Mouse (Mus musculus) bone marrow, adult 2 months (tissue): Measurements from ENCODE around the gene Snx20.

Experiments used
- CTCF ChIP-seq: fragments of 200-500 bp; IDR thresholded peaks from 2 replicates; pipeline ENCODE4 v1.5.1; 2011; ENCODE audit warnings: low read length, control low read depth; ENCODE audit not compliant: control insufficient read depth, insufficient read depth
- POLR2A ChIP-seq: fragments of 200-500 bp; IDR thresholded peaks from 2 replicates; pipeline ENCODE4 v1.6.1; 2011; ENCODE audit warnings: low read depth, mild to moderate bottlenecking, control low read depth, low read length, borderline replicate concordance; ENCODE audit not compliant: control insufficient read depth

GRCm38 (mm10) chr8:88664947-88665346 is 29.0 kb upstream of the Snx20 start:
- no peak for TF ChIP-seq CTCF
- no peak for TF ChIP-seq POLR2A
